Mouse (Mus musculus): ENCODE results near the gene Kifc1. TPM values are rescaled to one million over a fixed set of nuclear protein-coding genes. Genes with fewer than 3 reads are reported as not detected.
"Not testable (repeated sequence)": the region's sequence is repeated elsewhere in the genome, so short reads cannot be mapped to it uniquely, and the experiment has no call there.

Gene Kifc1
- total RNA-seq, 1 experiment = 149 TPM

DNA sequence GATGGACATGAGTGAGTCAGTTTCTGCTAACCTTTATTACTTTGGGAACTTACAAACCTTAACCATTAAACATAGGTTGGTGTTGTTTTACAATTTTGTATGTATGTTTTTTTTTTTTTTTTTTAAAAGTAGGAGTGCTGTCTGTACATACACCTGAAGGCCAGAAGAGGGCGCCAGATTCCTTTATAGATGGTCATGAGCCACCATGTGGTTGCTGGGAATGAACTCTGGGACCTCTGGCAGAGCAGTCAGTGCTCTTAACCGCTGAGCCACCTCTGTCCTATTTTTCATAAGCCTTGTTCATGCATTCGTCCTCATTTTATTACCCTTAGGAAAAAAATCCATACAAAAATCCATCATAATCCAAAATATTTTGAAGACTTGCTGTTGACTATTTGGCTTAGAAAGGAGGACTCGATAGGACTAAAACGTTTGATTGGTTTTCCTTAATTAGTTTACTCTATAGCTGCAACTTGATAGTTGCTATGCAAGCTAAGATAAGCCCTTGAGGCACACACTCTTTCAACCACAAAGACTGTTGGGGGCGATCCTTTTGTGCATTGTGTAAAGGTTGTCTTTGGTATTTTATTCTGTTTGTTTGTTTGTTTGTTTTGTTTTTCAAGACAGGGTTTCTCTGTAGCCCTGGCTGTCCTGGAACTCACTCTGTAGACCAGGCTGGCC is 6.8 kb upstream of the Kifc1 start:
- Histone ChIP-seq H3K4me3 (ENCODE audit: insufficient read depth in 1 of 2, low read depth in 1 of 2, low read length in 2 of 2, poor library complexity in 1 of 2, severe bottlenecking in 1 of 2) (no peak overlapping the region), H3K9ac (ENCODE audit: insufficient read depth, low read depth, low read length, poor library complexity, severe bottlenecking) (no peak overlapping the region; the same call in 1 of the 2 replicates), H3K4me1 (ENCODE audit: control insufficient read depth in 2 of 2, insufficient read depth in 2 of 2, low read length in 2 of 2, poor library complexity in 1 of 2) (peaks cover 14 to 21% of the 10 kb centered on the region in 2 experiments), H3K36me3 (ENCODE audit: control insufficient read depth, insufficient read depth, low read length, poor library complexity, severe bottlenecking) (no peaks in the 10 kb centered on the region), H3K9me3 (ENCODE audit: control insufficient read depth, insufficient read depth, low read depth, low read length) (no peaks in the 10 kb centered on the region), H3K27ac (ENCODE audit: insufficient read depth, low read depth, low read length, poor library complexity, severe bottlenecking) (peak overlapping the region; percentile 44; the same call in 1 of the 2 replicates)
- in situ Hi-C loops (cut with MboI; ENCODE audit: low sequenced_read_pairs in 2 of 2, unreplicated experiment in 2 of 2) = no loop called here
- TF ChIP-seq HCFC1 (IDR thresholded peaks at IDR 0.05; ENCODE audit: borderline replicate concordance, insufficient read depth, low read length) (peak; percentile 32; the same call in 1 of the 2 replicates), ZC3H11A (IDR thresholded peaks at IDR 0.05; ENCODE audit: borderline replicate concordance, low read depth, low read length) (peak; percentile 63; the same call in 1 of the 2 replicates), ZNF384 (IDR thresholded peaks at IDR 0.05; ENCODE audit: low read depth, low read length) (peak; percentile 99), MAFK (IDR thresholded peaks at IDR 0.05; ENCODE audit: insufficient read depth, low read depth, low read length) (no peak)
- DNase-seq (ENCODE audit: low read depth, low spot score) = peak; percentile 80

GRCm38 (mm10) chr17:33893011-33893410 is 2.5 kb upstream of the Kifc1 start:
- H3K36me3 ChIP-seq (ENCODE audit: control insufficient read depth, insufficient read depth, low read length, poor library complexity, severe bottlenecking); H3K4me1 ChIP-seq (ENCODE audit: control insufficient read depth in 2 of 2, insufficient read depth in 2 of 2, low read length in 2 of 2, poor library complexity in 1 of 2); H3K9ac ChIP-seq (ENCODE audit: insufficient read depth, low read depth, low read length, poor library complexity, severe bottlenecking); H3K4me3 ChIP-seq (ENCODE audit: insufficient read depth in 1 of 2, low read depth in 1 of 2, low read length in 2 of 2, poor library complexity in 1 of 2, severe bottlenecking in 1 of 2); H3K9me3 ChIP-seq (ENCODE audit: control insufficient read depth, insufficient read depth, low read depth, low read length); DNase-seq (ENCODE audit: low read depth, low spot score); in situ Hi-C loops (cut with MboI; ENCODE audit: low sequenced_read_pairs in 2 of 2, unreplicated experiment in 2 of 2): not testable (repeated sequence)
- peak overlapping the region; percentile 83; the same call in 1 of the 2 replicates for H3K27ac ChIP-seq (ENCODE audit: insufficient read depth, low read depth, low read length, poor library complexity, severe bottlenecking)

DNA sequence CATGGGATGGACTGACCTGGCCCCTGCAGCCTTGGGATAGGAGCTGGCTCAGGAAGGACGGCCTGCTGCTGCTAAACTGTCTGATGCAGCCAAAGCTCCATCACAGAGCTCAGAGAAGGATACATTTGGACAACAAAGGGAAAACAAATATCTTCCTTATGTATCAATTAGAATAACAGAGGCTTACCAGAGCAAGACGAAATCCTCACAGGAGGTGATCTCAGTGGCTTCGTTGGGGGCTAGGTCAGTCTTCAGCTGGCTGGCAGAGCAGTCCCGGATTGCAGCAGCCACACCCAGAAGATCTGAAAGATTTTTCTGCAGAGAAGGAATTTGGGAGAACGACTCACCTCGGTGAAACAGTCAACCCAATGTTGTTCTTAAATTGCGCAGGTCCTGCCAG is 2.0 kb upstream of the Kifc1 start:
- TF ChIP-seq ZC3H11A (IDR thresholded peaks at IDR 0.05; ENCODE audit: borderline replicate concordance, low read depth, low read length) = no peak
- TF ChIP-seq CHD2 (IDR thresholded peaks at IDR 0.05; ENCODE audit: low read depth, low read length) = no peak
- no peak for TF ChIP-seq HCFC1 (IDR thresholded peaks at IDR 0.05; ENCODE audit: borderline replicate concordance, insufficient read depth, low read length)
- no peak for TF ChIP-seq MAFK (IDR thresholded peaks at IDR 0.05; ENCODE audit: insufficient read depth, low read depth, low read length)
- no peak for TF ChIP-seq ZNF384 (IDR thresholded peaks at IDR 0.05; ENCODE audit: low read depth, low read length)
- H3K4me3 ChIP-seq (ENCODE audit: insufficient read depth in 1 of 2, low read depth in 1 of 2, low read length in 2 of 2, poor library complexity in 1 of 2, severe bottlenecking in 1 of 2) = no peak overlapping the region

DNA sequence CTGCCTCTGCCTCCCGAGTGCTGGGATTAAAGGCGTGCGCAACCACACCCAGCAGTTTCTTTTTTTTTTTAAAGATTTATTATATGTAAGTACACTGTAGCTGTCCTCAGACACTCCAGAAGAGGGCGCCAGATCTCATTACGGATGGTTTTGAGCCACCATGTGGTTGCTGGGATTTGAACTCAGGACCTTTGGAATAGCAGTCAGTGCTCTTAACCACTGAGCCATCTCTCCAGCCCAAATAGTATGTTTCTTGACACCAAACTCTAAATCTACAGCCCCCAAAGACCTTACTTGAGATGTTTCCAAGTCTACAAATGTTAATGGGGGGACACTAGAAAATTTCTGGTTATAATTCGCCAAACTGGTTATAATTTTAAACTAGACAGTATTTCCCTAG is 1.4 kb upstream of the Kifc1 start:
- H3K9me3 ChIP-seq (ENCODE audit: control insufficient read depth, insufficient read depth, low read depth, low read length); H3K4me3 ChIP-seq (ENCODE audit: insufficient read depth in 1 of 2, low read depth in 1 of 2, low read length in 2 of 2, poor library complexity in 1 of 2, severe bottlenecking in 1 of 2); DNase-seq (ENCODE audit: low read depth, low spot score); H3K9ac ChIP-seq (ENCODE audit: insufficient read depth, low read depth, low read length, poor library complexity, severe bottlenecking); H3K4me1 ChIP-seq (ENCODE audit: control insufficient read depth in 2 of 2, insufficient read depth in 2 of 2, low read length in 2 of 2, poor library complexity in 1 of 2); in situ Hi-C loops (cut with MboI; ENCODE audit: low sequenced_read_pairs in 2 of 2, unreplicated experiment in 2 of 2); H3K36me3 ChIP-seq (ENCODE audit: control insufficient read depth, insufficient read depth, low read length, poor library complexity, severe bottlenecking): not testable (repeated sequence)
- peak overlapping the region; percentile 52; the same call in 1 of the 2 replicates for H3K27ac ChIP-seq (ENCODE audit: insufficient read depth, low read depth, low read length, poor library complexity, severe bottlenecking)
- 0 out of 2 replicates have a peak, but pooled peaks have one; percentile 34 for TF ChIP-seq ZNF384 (IDR thresholded peaks at IDR 0.05; ENCODE audit: low read depth, low read length)

More for the DNA sequence above, 2.0 kb upstream of the Kifc1 start:
- H3K9me3 ChIP-seq (ENCODE audit: control insufficient read depth, insufficient read depth, low read depth, low read length) = no peaks in the 10 kb centered on the region; the same call in 1 of the 2 replicates
- in situ Hi-C loops (cut with MboI; ENCODE audit: low sequenced_read_pairs in 2 of 2, unreplicated experiment in 2 of 2) = no loop called here
- peaks cover 4 to 10% of the 10 kb centered on the region in 2 experiments for H3K4me1 ChIP-seq (ENCODE audit: control insufficient read depth in 2 of 2, insufficient read depth in 2 of 2, low read length in 2 of 2, poor library complexity in 1 of 2)
- peak overlapping the region; percentile 83 for H3K27ac ChIP-seq (ENCODE audit: insufficient read depth, low read depth, low read length, poor library complexity, severe bottlenecking)
- no peak overlapping the region for H3K9ac ChIP-seq (ENCODE audit: insufficient read depth, low read depth, low read length, poor library complexity, severe bottlenecking)
- DNase-seq (ENCODE audit: low read depth, low spot score) = no peak
- H3K36me3 ChIP-seq (ENCODE audit: control insufficient read depth, insufficient read depth, low read length, poor library complexity, severe bottlenecking) = peaks cover 3% of the 10 kb centered on the region; the same call in 1 of the 2 replicates

- H3K9ac ChIP-seq (ENCODE audit: insufficient read depth, low read depth, low read length, poor library complexity, severe bottlenecking) = no peak overlapping the region
- H3K9me3 ChIP-seq (ENCODE audit: control insufficient read depth, insufficient read depth, low read depth, low read length) = no peaks in the 10 kb centered on the region; the same call in 1 of the 2 replicates
- H3K36me3 ChIP-seq (ENCODE audit: control insufficient read depth, insufficient read depth, low read length, poor library complexity, severe bottlenecking) = peaks cover 9% of the 10 kb centered on the region
- no peak for TF ChIP-seq HCFC1 (IDR thresholded peaks at IDR 0.05; ENCODE audit: borderline replicate concordance, insufficient read depth, low read length)
- no peak for TF ChIP-seq ZC3H11A (IDR thresholded peaks at IDR 0.05; ENCODE audit: borderline replicate concordance, low read depth, low read length)
- TF ChIP-seq MAFK (IDR thresholded peaks at IDR 0.05; ENCODE audit: insufficient read depth, low read depth, low read length) = no peak
- TF ChIP-seq CHD2 (IDR thresholded peaks at IDR 0.05; ENCODE audit: low read depth, low read length) = no peak
- no peak for TF ChIP-seq ZNF384 (IDR thresholded peaks at IDR 0.05; ENCODE audit: low read depth, low read length)
- peaks cover 4 to 10% of the 10 kb centered on the region in 2 experiments for H3K4me1 ChIP-seq (ENCODE audit: control insufficient read depth in 2 of 2, insufficient read depth in 2 of 2, low read length in 2 of 2, poor library complexity in 1 of 2)
- H3K4me3 ChIP-seq (ENCODE audit: insufficient read depth in 1 of 2, low read depth in 1 of 2, low read length in 2 of 2, poor library complexity in 1 of 2, severe bottlenecking in 1 of 2) = no peak overlapping the region
- no peak for DNase-seq (ENCODE audit: low read depth, low spot score)
- in situ Hi-C loops (cut with MboI; ENCODE audit: low sequenced_read_pairs in 2 of 2, unreplicated experiment in 2 of 2) = no loop called here
- H3K27ac ChIP-seq (ENCODE audit: insufficient read depth, low read depth, low read length, poor library complexity, severe bottlenecking) = no peak overlapping the region
Measured at GRCm38 (mm10) chr17:33891357-33891756, 896 bp upstream of the Kifc1 start.

DNA sequence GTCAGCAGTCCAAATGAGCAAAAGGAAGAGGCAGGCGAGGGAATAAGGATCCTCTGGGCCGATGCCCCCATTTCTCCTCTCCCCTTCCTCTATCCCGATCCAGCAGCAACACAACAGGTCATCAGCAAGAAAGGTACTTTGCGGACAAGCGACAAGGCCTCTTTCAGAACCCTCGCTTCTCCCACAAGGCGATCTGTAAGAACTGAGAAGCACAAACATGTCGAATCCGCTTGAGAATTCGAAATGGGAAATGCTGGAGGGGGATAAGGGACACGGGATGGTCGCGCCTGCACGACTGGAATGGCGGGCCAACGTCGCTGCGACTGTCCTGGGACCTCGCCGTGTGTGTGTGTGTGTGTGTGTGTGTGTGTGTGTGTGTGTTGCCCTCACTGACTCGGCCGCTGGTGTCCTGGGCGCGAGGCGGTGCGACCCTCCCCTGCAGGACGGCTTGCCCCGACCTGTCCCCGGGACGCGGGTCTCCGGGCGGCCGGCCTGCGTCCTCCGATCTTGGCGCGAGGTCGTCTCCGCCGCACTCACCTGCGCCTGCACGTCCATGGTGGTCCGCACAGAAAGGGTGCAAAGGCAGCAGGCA is 424 bp downstream of the Kifc1 start:
- in situ Hi-C loops (cut with MboI; ENCODE audit: low sequenced_read_pairs in 2 of 2, unreplicated experiment in 2 of 2); H3K9me3 ChIP-seq (ENCODE audit: control insufficient read depth, insufficient read depth, low read depth, low read length); DNase-seq (ENCODE audit: low read depth, low spot score); H3K4me1 ChIP-seq (ENCODE audit: control insufficient read depth in 2 of 2, insufficient read depth in 2 of 2, low read length in 2 of 2, poor library complexity in 1 of 2): not testable (repeated sequence)
- Histone ChIP-seq H3K4me3 (ENCODE audit: insufficient read depth in 1 of 2, low read depth in 1 of 2, low read length in 2 of 2, poor library complexity in 1 of 2, severe bottlenecking in 1 of 2) (peak overlapping the region; percentile 79 to 85), H3K36me3 (ENCODE audit: control insufficient read depth, insufficient read depth, low read length, poor library complexity, severe bottlenecking) (peaks cover 18% of the 10 kb centered on the region), H3K27ac (ENCODE audit: insufficient read depth, low read depth, low read length, poor library complexity, severe bottlenecking) (peak overlapping the region; percentile 84), H3K9ac (ENCODE audit: insufficient read depth, low read depth, low read length, poor library complexity, severe bottlenecking) (peak overlapping the region; percentile 83)

DNA sequence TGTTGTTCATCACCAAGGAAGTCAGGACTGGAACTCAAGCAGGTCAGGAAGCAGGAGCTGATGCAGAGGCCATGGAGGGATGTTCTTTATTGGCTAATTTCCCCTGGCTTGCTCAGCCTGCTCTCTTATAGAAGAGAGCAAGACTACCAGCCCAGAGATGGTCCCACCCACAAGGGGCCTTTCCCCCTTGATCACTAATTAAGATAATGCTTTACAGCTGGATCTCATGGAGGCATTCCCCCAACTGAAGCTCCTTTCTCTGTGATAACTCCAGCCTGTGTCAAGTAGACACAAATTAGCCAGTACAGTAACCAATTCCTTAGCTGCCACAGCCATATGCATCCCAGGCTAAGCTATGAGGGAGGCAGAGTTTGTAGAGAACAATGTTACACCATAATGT is 2.2 kb downstream of the Kifc1 start:
- Histone ChIP-seq H3K4me3 (ENCODE audit: insufficient read depth in 1 of 2, low read depth in 1 of 2, low read length in 2 of 2, poor library complexity in 1 of 2, severe bottlenecking in 1 of 2) (peak overlapping the region in 1 of 2 experiments; percentile 85; a peak in 1 of 4 replicates), H3K36me3 (ENCODE audit: control insufficient read depth, insufficient read depth, low read length, poor library complexity, severe bottlenecking) (peaks cover 29% of the 10 kb centered on the region)
- H3K4me1 ChIP-seq (ENCODE audit: control insufficient read depth in 2 of 2, insufficient read depth in 2 of 2, low read length in 2 of 2, poor library complexity in 1 of 2); in situ Hi-C loops (cut with MboI; ENCODE audit: low sequenced_read_pairs in 2 of 2, unreplicated experiment in 2 of 2); DNase-seq (ENCODE audit: low read depth, low spot score); H3K9me3 ChIP-seq (ENCODE audit: control insufficient read depth, insufficient read depth, low read depth, low read length); H3K27ac ChIP-seq (ENCODE audit: insufficient read depth, low read depth, low read length, poor library complexity, severe bottlenecking); H3K9ac ChIP-seq (ENCODE audit: insufficient read depth, low read depth, low read length, poor library complexity, severe bottlenecking): not testable (repeated sequence)

All from ES-E14 (cell line).